Mouse (Mus musculus) stomach, embryonic 14.5 days (tissue): ENCODE results near the gene Mapkapk5. TPM values are rescaled to one million over a fixed set of nuclear protein-coding genes. Genes with fewer than 3 reads are reported as not detected.

Experiments used
- ATAC-seq: fragments of 200-750 bp; cut with Nextera tagmentation; 2 replicates; pipeline ENCODE4 v1.8.0; 2017; ENCODE audit warnings: low read depth, moderate TSS enrichment; ENCODE audit not compliant: insufficient number of reproducible peaks, insufficient read depth, low FRiP score
- H3K27ac ChIP-seq: fragments of 300-500 bp; sonication (generic); 2 replicates; pipeline ENCODE4 v1.5.1; 2014; ENCODE audit warnings: mild to moderate bottlenecking, low read length, moderate library complexity, mixed read lengths
- H3K27me3 ChIP-seq: fragments of 300-500 bp; sonication (generic); 2 replicates; pipeline ENCODE4 v1.6.1; 2014; ENCODE audit warnings: low read length, control low read depth, mixed read lengths; ENCODE audit not compliant: control insufficient read depth, insufficient read depth
- H3K36me3 ChIP-seq: fragments of 300-500 bp; sonication (generic); 2 replicates; pipeline ENCODE4 v1.6.1; 2014; ENCODE audit warnings: mild to moderate bottlenecking, control low read depth, low read length, moderate library complexity, mixed read lengths; ENCODE audit not compliant: control insufficient read depth, insufficient read depth
- H3K4me1 ChIP-seq: fragments of 300-500 bp; sonication (generic); 2 replicates; pipeline ENCODE4 v1.6.1; 2014; ENCODE audit warnings: low read length, control low read depth, mixed read lengths; ENCODE audit not compliant: control insufficient read depth, insufficient read depth
- H3K4me2 ChIP-seq: fragments of 300-500 bp; sonication (generic); replicated peaks from 2 replicates; pipeline ENCODE4 v1.6.1; 2014; ENCODE audit warnings: low read depth, low read length, control low read depth
- H3K4me3 ChIP-seq: fragments of 300-500 bp; sonication (generic); 2 replicates; pipeline ENCODE4 v1.5.1; 2014; ENCODE audit warnings: low read depth, low read length, control low read depth
- H3K9ac ChIP-seq: fragments of 300-500 bp; sonication (generic); replicated peaks from 2 replicates; pipeline ENCODE4 v1.6.1; 2014; ENCODE audit warnings: low read depth, mild to moderate bottlenecking, control low read depth, low read length, moderate library complexity, mixed read lengths
- H3K9me3 ChIP-seq: fragments of 300-500 bp; sonication (generic); 2 replicates; pipeline ENCODE4 v1.6.1; 2016; ENCODE audit warnings: low read depth, low read length, control low read depth; ENCODE audit not compliant: control insufficient read depth
- WGBS: fragments of 180-500 bp; shearing (Covaris S2); extraction: QIAGEN DNeasy Blood & Tissue Kit; methylation state at CpG from one replicate; pipeline ENCODE4 v1.1.7; 2014; 5-methylcytosine and 5-hydroxymethylcytosine counted together
- polyA plus RNA-seq: library from polyadenylated mRNA; unstranded; fragments of >200 nt; fragmentation: Nextera tagmentation; extraction: Ambion mirVana; gene quantifications from 2 replicates; pipeline ENCODE4 v1.2.1, GENCODE M21; 2014

The Mapkapk5 gene
- polyA plus RNA-seq, 1 experiment from 2014 or later, result 52.9 TPM

DNA sequence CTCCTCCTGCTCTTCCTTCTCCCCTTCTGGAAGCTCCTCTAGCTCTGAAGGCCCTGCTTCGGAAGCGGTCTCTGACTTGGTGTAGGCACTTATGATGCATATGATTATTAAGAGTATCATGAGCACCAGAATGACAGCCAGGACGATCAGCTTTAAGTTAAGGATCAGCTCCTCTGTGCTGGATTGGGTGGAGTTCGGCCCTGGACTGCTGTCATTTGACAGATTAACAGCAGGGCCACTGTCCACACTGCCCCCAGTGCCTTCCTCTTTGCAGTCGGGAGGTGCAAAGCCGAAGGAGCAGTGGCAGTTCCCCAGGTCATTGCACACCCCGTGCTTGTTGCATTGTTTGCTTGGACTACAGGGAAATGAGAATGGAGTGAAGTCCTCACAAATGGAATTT, 45.0 kb downstream of the Mapkapk5 start:
- no peak overlapping the region for H3K4me3 ChIP-seq
- H3K9me3 ChIP-seq, result no peaks in the 10 kb centered on the region
- no peaks in the 10 kb centered on the region for H3K27me3 ChIP-seq
- no peak for ATAC-seq
- no peaks in the 10 kb centered on the region for H3K4me1 ChIP-seq
- no peak overlapping the region for H3K27ac ChIP-seq
- H3K36me3 ChIP-seq, result no peaks in the 10 kb centered on the region
- WGBS, result 64% methylated on average over 7 of the region's 7 CpGs
- H3K4me2 ChIP-seq, result no peak overlapping the region
- H3K9ac ChIP-seq, result no peak overlapping the region

DNA sequence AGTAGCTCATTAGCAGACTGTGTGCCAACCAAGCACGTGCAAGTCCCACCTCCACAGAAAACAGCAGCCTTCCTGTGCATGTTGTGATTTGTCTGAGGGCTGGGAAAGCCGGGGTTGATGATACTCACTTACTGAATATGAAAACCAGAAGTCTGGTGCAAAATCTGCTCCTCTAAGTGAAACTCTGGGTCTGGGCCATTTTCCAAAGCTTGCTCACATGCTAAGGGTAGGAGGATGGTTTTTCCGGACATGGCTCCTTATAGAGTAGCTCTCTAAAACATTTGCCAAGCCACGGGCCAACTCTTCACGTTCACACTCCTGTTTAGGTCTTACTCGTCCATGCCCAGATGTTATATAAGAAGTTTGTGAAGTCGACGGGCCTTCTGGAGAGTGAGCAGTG, 52.4 kb downstream of the Mapkapk5 start:
- Histone ChIP-seq H3K4me3 (no peak overlapping the region), H3K9ac (no peak overlapping the region), H3K27ac (no peak overlapping the region), H3K27me3 (no peaks in the 10 kb centered on the region), H3K36me3 (no peaks in the 10 kb centered on the region), H3K4me2 (no peak overlapping the region), H3K9me3 (no peaks in the 10 kb centered on the region), H3K4me1 (no peaks in the 10 kb centered on the region)
- no peak for ATAC-seq
- WGBS, result 72% methylated on average over 8 of the region's 8 CpGs

GRCm38 (mm10) chr5:121484801-121485200, 60.9 kb downstream of the Mapkapk5 start:
- H3K27me3 ChIP-seq, result no peaks in the 10 kb centered on the region
- no peaks in the 10 kb centered on the region for H3K9me3 ChIP-seq
- WGBS, result 69% methylated on average over 5 of the region's 5 CpGs
- H3K9ac ChIP-seq, result no peak overlapping the region
- H3K4me1 ChIP-seq, result no peaks in the 10 kb centered on the region
- no peak for ATAC-seq
- H3K4me2 ChIP-seq, result no peak overlapping the region
- H3K4me3 ChIP-seq, result no peak overlapping the region
- H3K36me3 ChIP-seq, result no peaks in the 10 kb centered on the region
- no peak overlapping the region for H3K27ac ChIP-seq

- H3K4me3 ChIP-seq, result no peak overlapping the region
- H3K36me3 ChIP-seq, result no peaks in the 10 kb centered on the region
- no peak overlapping the region for H3K27ac ChIP-seq
- H3K4me2 ChIP-seq, result no peak overlapping the region
- no peaks in the 10 kb centered on the region for H3K4me1 ChIP-seq
- no peaks in the 10 kb centered on the region for H3K9me3 ChIP-seq
- H3K9ac ChIP-seq, result no peak overlapping the region
- no peak for ATAC-seq
- H3K27me3 ChIP-seq, result no peaks in the 10 kb centered on the region
- 33% methylated on average over 3 of the region's 3 CpGs for WGBS
Measured at GRCm38 (mm10) chr5:121477680-121478079, 68.0 kb downstream of the Mapkapk5 start.

DNA sequence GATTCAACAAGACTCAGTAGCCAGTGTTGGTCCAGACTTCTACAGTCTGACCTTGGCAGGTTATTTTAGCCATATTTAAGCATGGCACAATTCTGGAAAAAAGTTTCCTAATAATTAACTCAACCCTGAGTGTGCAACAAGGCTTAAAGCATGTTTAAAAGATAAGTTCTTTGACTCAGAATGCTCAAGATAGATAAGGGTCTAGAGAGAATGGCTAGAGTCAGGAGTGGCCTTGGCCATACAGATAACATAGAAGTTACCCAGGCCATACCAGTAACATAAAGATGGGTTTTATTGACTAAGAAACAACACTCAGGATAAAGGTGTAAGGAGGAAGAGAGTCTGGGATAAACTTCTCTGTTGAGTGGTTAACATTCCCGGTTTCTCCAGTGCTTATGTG, 69.7 kb downstream of the Mapkapk5 start:
- WGBS, result 57% methylated on average over 1 of the region's 1 CpGs
- no peak overlapping the region for H3K27ac ChIP-seq

More for the DNA sequence above, 69.7 kb downstream of the Mapkapk5 start:
- Histone ChIP-seq H3K27me3 (no peaks in the 10 kb centered on the region), H3K4me2 (no peak overlapping the region), H3K4me3 (no peak overlapping the region), H3K4me1 (no peaks in the 10 kb centered on the region), H3K36me3 (no peaks in the 10 kb centered on the region), H3K9me3 (no peaks in the 10 kb centered on the region), H3K9ac (no peak overlapping the region)
- ATAC-seq, result no peak

Other genes with a start within 250 kb of the Mapkapk5 start
- 78.2 and 81.9 TPM in 2 replicates for gene Trafd1, start 160.3 kb downstream of the Mapkapk5 start, polyA plus RNA-seq
- 41.0 and 42.1 TPM in 2 replicates for gene Naa25, start 148.0 kb downstream of the Mapkapk5 start, polyA plus RNA-seq
- 1.9 and 3.2 TPM in 2 replicates for gene Tmem116, start 94.0 kb downstream of the Mapkapk5 start, polyA plus RNA-seq
- gene Erp29, start 93.4 kb downstream of the Mapkapk5 start, polyA plus RNA-seq, result 132 and 140 TPM in 2 replicates
- 0.11 and 0.12 TPM in 2 replicates for gene Adam1b, start 42.5 kb downstream of the Mapkapk5 start, polyA plus RNA-seq
- 2.2 and 3.3 TPM in 2 replicates for gene Adam1a, start 423 bp downstream of the Mapkapk5 start, polyA plus RNA-seq
- 0.87 TPM in 1 of 2 replicates, not detected in the other for gene Gm42878, start 423 bp downstream of the Mapkapk5 start, polyA plus RNA-seq
- 68.4 and 74.6 TPM in 2 replicates for gene Aldh2, start 47.9 kb upstream of the Mapkapk5 start, polyA plus RNA-seq
- 2.2 and 2.7 TPM in 2 replicates for gene Acad12, start 73.0 kb upstream of the Mapkapk5 start, polyA plus RNA-seq
- gene Acad10, start 114.6 kb upstream of the Mapkapk5 start, polyA plus RNA-seq, result 2.3 and 2.4 TPM in 2 replicates
- gene Brap, start 114.7 kb upstream of the Mapkapk5 start, polyA plus RNA-seq, result 30.8 and 31.7 TPM in 2 replicates
- 71.9 and 78.4 TPM in 2 replicates for gene Atxn2, start 165.4 kb upstream of the Mapkapk5 start, polyA plus RNA-seq